Mouse (Mus musculus) B cell, adult 2 months (primary cell): ENCODE data around the gene Pitpnm1.
A peak's percentile ranks its signal among the peaks of the same experiment; 100 is the strongest.

Source experiments
- DNase-seq, 2 experiments: peaks; one replicate each; pipeline ENCODE4 v3.0.0; 2022

The Pitpnm1 gene

GRCm38 (mm10) chr19:4156771-4157170 lies 57.0 kb downstream of the Pitpnm1 start:
- no peak for DNase-seq

DNA sequence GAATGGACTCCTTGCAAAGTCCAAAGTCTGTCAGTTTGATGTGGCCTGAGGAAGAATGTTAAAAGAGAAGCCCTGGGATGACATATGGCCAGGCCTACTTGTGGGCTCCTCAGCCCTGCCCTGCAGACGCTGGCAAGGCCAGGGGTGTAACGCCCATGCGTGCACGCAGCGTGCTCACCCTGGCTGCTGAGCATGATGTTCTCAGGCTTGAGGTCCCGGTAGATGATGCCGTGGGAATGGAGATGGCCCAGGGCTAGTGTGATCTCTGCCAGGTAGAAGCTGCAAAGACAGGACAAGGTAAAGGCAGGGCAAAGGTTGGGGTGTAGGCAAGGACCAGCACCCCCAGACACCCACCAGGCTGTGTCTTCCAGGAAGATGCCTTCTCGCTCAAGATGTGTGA lies 59.3 kb downstream of the Pitpnm1 start:
- no peak for DNase-seq

DNA sequence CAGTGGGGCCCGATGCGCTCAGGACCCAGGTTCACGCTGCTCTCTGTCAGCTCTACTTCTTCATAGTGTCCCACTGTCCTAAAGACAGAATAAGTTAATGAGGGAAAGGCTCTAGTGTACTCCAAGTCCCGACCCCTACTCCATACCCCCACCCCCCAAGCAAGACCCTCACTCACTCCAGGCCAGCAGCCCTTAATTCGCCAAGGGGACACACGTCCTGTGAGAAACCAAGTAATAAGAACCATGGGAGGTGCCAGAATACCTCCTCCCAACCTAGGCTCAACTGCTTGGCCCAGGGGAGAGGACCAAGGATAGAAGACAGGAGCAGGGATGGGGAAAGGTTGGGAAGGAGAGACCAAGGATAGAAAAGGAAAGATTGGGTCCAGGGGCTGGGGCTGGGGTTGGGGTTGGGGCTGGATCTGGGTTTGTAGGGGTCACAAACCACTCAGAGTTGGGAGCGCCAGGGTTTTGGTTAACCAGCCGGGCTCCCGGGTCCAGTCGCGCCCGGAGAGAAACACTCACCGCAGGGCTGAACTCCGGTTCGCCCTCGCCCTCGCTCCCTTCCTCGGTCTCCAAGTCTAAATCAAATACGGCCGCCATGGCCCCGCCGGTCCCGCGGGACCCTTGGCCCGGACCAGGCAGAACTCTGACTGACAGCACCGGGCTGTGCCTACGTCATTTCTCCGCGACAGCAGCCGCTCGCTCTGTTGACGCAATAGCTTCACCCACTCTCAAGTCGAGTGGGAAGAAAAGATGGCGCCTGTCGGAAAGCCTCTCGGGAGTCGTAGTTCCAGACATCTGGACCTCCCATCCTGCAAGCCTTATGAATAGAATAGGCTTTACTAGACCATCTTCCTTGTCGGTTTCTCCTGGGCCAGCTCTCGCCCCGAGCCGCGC lies 63.1 kb downstream of the Pitpnm1 start, which contains the start of gene Rps6kb2:
TSS of gene Rps6kb2 (minus strand) at position 709 of the 897 bp plus-strand sequence.
- peak; percentile 95 to 96 for DNase-seq

DNA sequence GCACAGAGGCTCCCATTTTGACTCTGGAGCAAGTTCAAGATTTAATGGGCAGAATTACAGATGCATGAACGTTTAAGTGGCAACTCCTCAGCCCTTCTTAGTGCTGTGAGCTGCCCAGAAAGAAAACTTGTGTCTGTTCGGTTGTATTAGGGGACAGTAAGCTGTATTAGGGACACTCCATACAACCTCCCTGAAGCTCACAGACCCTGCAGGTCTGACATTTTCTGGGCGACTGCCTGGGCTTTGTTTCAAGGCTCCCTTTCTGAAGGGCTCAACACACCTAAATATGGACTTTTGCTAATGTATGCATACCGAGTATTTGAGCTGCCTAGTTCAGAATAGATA lies 63.7 kb downstream of the Pitpnm1 start:
- no peak for DNase-seq
